Mouse (Mus musculus) kidney, embryonic 16.5 days (tissue): ENCODE measurements around the gene Vsir. TPM values are rescaled to one million over a fixed set of nuclear protein-coding genes. Genes with fewer than 3 reads are reported as not detected.

ENCODE experiments used
- ATAC-seq: fragments of 200-750 bp; cut with Nextera tagmentation; 2 replicates; pipeline ENCODE4 v1.8.0; 2017; ENCODE audit warnings: moderate TSS enrichment; ENCODE audit not compliant: low FRiP score, low TSS enrichment
- H3K27ac ChIP-seq: fragments of 300-500 bp; sonication (generic); 2 replicates; pipeline ENCODE4 v1.5.1; 2014; ENCODE audit warnings: low read length
- H3K27me3 ChIP-seq: fragments of 300-500 bp; sonication (generic); 2 replicates; pipeline ENCODE4 v1.6.1; 2014; ENCODE audit warnings: low read length, control low read depth, mixed read lengths; ENCODE audit not compliant: insufficient read depth
- H3K36me3 ChIP-seq: fragments of 300-500 bp; sonication (generic); 2 replicates; pipeline ENCODE4 v1.6.1; 2014; ENCODE audit warnings: low read length, control low read depth, mixed read lengths; ENCODE audit not compliant: insufficient read depth
- H3K4me1 ChIP-seq: fragments of 300-500 bp; sonication (generic); 2 replicates; pipeline ENCODE4 v1.6.1; 2014; ENCODE audit warnings: low read length, control low read depth, mixed read lengths; ENCODE audit not compliant: insufficient read depth
- H3K4me2 ChIP-seq: fragments of 300-500 bp; sonication (generic); replicated peaks from 2 replicates; pipeline ENCODE4 v1.6.1; 2014; ENCODE audit warnings: low read depth, low read length
- H3K4me3 ChIP-seq: fragments of 300-500 bp; sonication (generic); 2 replicates; pipeline ENCODE4 v1.5.1; 2014; ENCODE audit warnings: mild to moderate bottlenecking, low read length
- H3K9ac ChIP-seq: fragments of 300-500 bp; sonication (generic); replicated peaks from 2 replicates; pipeline ENCODE4 v1.6.1; 2014; ENCODE audit warnings: low read length
- H3K9me3 ChIP-seq: fragments of 300-500 bp; sonication (generic); 2 replicates; pipeline ENCODE4 v1.6.1; 2016; ENCODE audit warnings: low read length, control low read depth
- WGBS: fragments of 180-500 bp; shearing (Covaris S2); extraction: QIAGEN DNeasy Blood & Tissue Kit; methylation state at CpG from one replicate; pipeline ENCODE4 v1.1.7; 2014; 5-methylcytosine and 5-hydroxymethylcytosine counted together
- polyA plus RNA-seq: library from polyadenylated mRNA; unstranded; fragments of >200 nt; fragmentation: Nextera tagmentation; extraction: Ambion mirVana; gene quantifications from 2 replicates; pipeline ENCODE4 v1.2.1, GENCODE M21; 2015

Gene Vsir
- 3.9 and 4.2 TPM in 2 replicates for polyA plus RNA-seq

DNA sequence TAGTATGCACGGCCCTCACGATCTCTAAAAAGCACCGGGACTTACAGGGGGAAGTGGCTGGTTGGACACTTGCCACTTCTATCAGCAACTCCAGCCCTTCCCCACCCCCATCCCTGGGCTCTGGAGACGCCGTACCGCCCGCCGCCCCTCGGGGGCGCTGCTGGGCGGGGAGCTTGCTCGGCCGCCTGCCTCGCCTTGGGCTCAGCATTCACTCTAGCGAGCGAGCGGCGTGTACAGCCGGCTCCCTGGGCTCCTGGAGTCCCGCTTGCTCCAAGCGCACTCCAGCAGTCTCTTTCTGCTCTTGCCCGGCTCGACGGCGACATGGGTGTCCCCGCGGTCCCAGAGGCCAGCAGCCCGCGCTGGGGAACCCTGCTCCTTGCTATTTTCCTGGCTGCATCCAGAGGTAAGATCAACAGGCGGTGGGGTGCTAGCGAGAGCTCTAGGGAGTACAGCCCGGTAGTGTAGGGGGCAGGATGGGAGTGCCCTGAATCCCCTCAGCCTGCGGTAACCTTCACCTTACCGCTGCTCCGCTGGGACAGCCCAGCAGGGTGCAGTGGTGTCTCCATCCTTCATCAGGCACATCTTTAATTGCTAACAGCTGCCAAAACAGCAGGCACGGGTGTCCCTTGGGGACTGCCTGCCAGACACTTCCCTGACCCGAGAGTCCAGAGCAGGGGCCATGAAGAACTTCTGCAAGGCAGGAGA is at the start of gene Vsir:
Vsir (plus strand) TSS at position 151 of the 705 bp plus-strand sequence.
- no peaks in the 10 kb centered on the region for H3K27me3 ChIP-seq
- no peaks in the 10 kb centered on the region for H3K36me3 ChIP-seq
- peak within 1 kb of the TSS; percentile 47 for H3K4me3 ChIP-seq
- H3K9ac ChIP-seq: peak within 1 kb of the TSS; percentile 67
- peak; percentile 67 for ATAC-seq
- no peak within 1 kb of the TSS for H3K27ac ChIP-seq
- WGBS: under 1% methylated on average over 37 of the region's 37 CpGs
- peaks cover 40% of the 10 kb centered on the region for H3K4me1 ChIP-seq
- no peaks in the 10 kb centered on the region for H3K9me3 ChIP-seq
- peak within 1 kb of the TSS; percentile 56 for H3K4me2 ChIP-seq

DNA sequence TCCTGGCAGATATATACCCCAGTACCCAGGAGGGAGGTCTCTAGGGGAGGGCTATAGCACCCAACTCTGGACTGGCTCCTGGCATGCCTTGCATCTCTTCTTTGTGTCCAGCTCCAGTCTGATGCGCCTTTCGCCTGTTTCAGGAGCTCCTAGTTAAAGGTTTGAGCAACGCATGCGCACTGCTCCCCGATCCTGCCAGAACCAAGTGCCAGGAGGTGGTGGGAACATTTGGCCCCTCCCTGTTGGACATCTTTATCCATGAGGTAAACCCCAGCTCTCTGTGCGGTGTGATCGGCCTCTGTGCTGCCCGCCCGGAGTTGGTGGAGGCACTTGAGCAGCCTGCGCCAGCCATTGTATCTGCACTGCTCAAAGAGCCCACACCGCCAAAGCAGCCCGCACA is 47.0 kb upstream of the Vsir start:
- H3K9ac ChIP-seq: no peak overlapping the region
- no peaks in the 10 kb centered on the region for H3K4me1 ChIP-seq
- H3K4me2 ChIP-seq: no peak overlapping the region
- WGBS: 97% methylated on average over 12 of the region's 12 CpGs
- H3K36me3 ChIP-seq: peaks cover 72% of the 10 kb centered on the region
- H3K4me3 ChIP-seq: no peak overlapping the region
- no peaks in the 10 kb centered on the region for H3K9me3 ChIP-seq
- H3K27me3 ChIP-seq: no peaks in the 10 kb centered on the region
- no peak overlapping the region for H3K27ac ChIP-seq
- ATAC-seq: no peak

DNA sequence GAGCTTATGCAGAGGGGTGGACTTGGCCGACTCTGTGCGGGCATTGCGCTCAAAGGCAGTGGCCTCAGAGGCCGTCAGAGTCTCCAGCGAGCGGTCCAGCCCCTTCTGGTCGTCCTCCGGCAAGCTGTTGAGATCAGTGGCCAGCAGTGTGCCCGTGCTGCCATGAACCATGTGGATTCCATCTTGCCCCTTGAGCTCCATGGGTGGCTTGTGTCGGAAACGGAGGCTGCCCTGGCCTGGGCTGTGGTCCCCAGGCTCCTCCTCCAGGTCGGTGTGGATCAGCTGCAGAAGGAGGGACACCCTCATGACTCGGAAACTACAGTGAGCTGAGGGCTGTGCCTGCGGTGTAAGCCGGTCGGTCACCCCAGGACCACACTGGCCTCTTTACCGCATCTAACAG is 43.2 kb upstream of the Vsir start:
- H3K9ac ChIP-seq: no peak overlapping the region
- no peak overlapping the region for H3K27ac ChIP-seq
- 84% methylated on average over 17 of the region's 17 CpGs for whole genome bisulfite sequencing
- no peaks in the 10 kb centered on the region for H3K27me3 ChIP-seq
- H3K4me2 ChIP-seq: no peak overlapping the region
- H3K36me3 ChIP-seq: peaks cover 45% of the 10 kb centered on the region
- ATAC-seq: no peak
- H3K9me3 ChIP-seq: no peaks in the 10 kb centered on the region
- H3K4me1 ChIP-seq: no peaks in the 10 kb centered on the region
- no peak overlapping the region for H3K4me3 ChIP-seq

DNA sequence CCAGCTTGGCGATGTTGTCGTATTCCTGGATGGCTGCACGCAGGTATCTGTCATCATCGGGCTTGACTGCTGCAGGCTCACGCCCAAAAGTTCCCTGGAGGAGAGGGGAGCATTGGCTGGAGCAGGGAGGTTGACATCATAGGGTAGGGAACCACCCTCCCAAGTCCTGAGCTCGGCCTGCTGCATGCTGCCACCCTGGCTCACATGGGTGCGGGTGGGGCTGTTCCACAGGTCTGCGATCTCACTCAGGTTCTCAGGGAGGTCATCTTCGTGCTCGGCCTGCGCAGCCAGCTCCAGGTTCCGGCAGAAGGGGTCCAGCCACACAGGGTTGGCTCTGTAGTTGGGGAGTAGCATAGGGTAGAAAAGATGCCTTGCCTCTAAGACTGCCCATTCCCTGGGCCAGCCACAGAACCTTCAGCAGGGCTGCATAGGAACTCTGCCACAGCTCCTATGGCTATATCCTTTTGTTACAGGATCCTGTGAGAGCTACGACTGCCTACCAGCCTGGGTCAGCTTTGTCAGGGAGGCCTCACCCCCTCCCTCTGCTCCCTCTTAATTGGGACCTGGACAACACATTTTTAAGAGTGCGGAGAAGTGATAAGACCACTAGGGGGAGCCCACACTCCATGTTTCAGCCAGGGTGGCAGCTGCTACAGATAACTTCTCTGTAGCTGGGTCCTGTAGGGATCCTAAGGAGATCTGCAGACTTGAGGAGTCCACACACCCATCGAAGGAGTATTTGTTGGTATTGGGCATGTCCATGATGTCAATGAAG is 41.6 kb upstream of the Vsir start:
- peak; percentile 69 for ATAC-seq
- no peak overlapping the region for H3K9ac ChIP-seq
- no peaks in the 10 kb centered on the region for H3K27me3 ChIP-seq
- H3K27ac ChIP-seq: no peak overlapping the region
- no peaks in the 10 kb centered on the region for H3K4me1 ChIP-seq
- H3K36me3 ChIP-seq: peaks cover 28% of the 10 kb centered on the region
- 58% methylated on average over 15 of the region's 15 CpGs for WGBS
- no peak overlapping the region for H3K4me2 ChIP-seq
- no peak overlapping the region for H3K4me3 ChIP-seq
- no peaks in the 10 kb centered on the region for H3K9me3 ChIP-seq

DNA sequence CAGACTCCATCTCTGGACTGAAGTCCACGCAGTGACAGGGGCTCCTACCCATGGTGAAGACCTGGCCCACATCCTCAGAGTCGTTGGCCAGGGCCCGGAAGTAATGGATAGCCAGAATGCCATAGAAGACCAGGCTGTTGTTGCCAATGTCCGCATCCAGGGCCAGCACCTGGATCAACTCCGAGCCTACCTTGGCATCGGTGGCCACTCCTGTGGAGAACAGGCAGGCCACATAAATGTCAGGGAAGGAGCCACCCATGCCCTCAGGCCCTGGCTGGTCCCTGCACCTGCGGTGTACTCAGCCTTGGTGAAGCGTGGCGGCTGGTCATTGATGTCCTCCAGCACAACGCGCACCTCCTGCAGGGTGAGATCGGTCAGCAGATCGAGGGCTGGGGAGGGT is 36.0 kb upstream of the Vsir start:
- no peak for ATAC-seq
- H3K27me3 ChIP-seq: no peaks in the 10 kb centered on the region
- no peak overlapping the region for H3K4me3 ChIP-seq
- no peak overlapping the region for H3K9ac ChIP-seq
- H3K4me1 ChIP-seq: no peaks in the 10 kb centered on the region
- no peaks in the 10 kb centered on the region for H3K36me3 ChIP-seq
- WGBS: 84% methylated on average over 13 of the region's 13 CpGs
- no peak overlapping the region for H3K4me2 ChIP-seq
- no peaks in the 10 kb centered on the region for H3K9me3 ChIP-seq
- H3K27ac ChIP-seq: no peak overlapping the region

DNA sequence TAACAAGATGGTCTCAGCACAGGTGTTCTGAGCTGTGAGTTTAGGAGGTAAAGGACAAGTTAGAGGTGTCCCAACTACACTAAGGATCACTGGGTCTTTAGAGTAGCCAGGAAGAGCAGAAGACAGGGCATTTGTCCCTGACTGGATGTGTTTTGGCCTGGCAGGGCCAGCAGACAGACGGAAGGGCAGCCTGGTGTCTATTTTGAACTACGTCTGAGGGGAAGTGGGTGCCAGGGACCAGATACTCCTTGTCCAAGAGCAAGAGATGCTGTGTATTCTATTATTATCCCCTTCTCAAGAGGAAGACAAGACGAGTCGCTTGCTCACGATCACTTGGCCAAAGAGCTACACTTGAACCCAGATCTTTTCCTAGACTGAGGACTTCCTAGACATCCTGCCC is 33.0 kb upstream of the Vsir start:
- no peaks in the 10 kb centered on the region for H3K36me3 ChIP-seq
- no peak overlapping the region for H3K4me2 ChIP-seq
- ATAC-seq: no peak
- H3K27me3 ChIP-seq: no peaks in the 10 kb centered on the region
- 94% methylated on average over 5 of the region's 5 CpGs for WGBS
- no peak overlapping the region for H3K4me3 ChIP-seq
- no peaks in the 10 kb centered on the region for H3K9me3 ChIP-seq
- no peaks in the 10 kb centered on the region for H3K4me1 ChIP-seq
- no peak overlapping the region for H3K27ac ChIP-seq
- no peak overlapping the region for H3K9ac ChIP-seq

DNA sequence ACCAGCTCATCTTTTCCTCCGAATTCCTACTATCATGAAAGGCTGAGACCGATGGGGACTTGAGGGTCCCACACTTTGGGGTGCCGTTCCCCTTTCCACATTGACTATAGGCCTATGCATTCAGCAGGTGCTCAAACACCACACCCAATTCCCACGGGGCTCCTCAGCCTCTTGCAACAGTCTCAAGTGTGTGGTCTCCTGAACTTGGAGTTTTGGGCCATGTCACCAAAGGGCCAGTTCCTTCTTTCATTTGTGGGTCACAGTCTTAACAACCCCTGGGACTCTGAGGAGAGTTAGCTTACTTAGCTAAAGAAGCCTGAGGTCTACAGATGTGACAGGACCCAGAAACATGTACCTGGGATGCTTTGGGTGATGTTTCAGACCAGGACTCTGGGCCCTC is 30.5 kb upstream of the Vsir start:
- 90% methylated on average over 4 of the region's 4 CpGs for WGBS
- no peak overlapping the region for H3K4me3 ChIP-seq
- H3K4me1 ChIP-seq: no peaks in the 10 kb centered on the region
- no peaks in the 10 kb centered on the region for H3K36me3 ChIP-seq
- H3K4me2 ChIP-seq: no peak overlapping the region
- no peak overlapping the region for H3K27ac ChIP-seq
- no peak overlapping the region for H3K9ac ChIP-seq
- H3K27me3 ChIP-seq: no peaks in the 10 kb centered on the region
- H3K9me3 ChIP-seq: no peaks in the 10 kb centered on the region
- no peak for ATAC-seq

DNA sequence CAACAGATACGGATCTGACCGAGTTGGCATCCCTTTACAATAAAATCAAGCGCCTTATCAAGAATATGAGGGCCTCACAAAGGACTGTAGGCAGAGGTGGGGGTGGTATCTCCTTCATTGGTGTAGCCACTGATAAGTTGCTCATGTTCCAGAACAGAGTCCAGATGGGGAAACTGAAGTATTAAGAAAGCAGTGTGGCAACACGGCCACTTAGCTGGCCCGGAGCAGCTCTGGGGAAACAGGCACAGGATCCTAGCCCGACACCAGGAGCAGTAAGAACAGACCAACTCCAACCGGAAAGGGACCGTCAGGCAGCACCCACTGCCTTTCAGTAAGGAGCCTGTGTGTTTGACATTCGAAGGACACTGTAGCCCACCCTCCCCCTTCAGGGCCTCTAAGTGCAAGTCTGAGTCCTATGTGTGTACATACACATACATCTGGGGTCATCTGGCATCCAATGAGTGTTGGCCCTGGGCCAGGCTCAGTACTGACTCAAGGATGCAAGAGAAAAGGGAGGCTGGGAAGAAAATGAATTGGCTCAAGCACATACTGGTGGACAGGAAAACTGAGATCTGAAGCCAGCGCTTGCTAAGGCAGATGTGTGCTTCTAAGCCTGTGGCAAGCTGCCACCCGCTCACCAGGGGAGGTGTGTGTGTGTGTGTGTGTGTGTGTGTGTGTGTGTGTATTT is 17.5 kb upstream of the Vsir start:
- Histone ChIP-seq H3K4me2 (no peak overlapping the region), H3K4me3 (no peak overlapping the region), H3K27ac (no peak overlapping the region), H3K36me3 (no peaks in the 10 kb centered on the region), H3K4me1 (0 out of 2 replicates have a peak, but pooled peaks cover 3% of the 10 kb centered on the region), H3K9me3 (no peaks in the 10 kb centered on the region), H3K27me3 (no peaks in the 10 kb centered on the region), H3K9ac (no peak overlapping the region)
- ATAC-seq: no peak
- WGBS: 75% methylated on average over 11 of the region's 11 CpGs

DNA sequence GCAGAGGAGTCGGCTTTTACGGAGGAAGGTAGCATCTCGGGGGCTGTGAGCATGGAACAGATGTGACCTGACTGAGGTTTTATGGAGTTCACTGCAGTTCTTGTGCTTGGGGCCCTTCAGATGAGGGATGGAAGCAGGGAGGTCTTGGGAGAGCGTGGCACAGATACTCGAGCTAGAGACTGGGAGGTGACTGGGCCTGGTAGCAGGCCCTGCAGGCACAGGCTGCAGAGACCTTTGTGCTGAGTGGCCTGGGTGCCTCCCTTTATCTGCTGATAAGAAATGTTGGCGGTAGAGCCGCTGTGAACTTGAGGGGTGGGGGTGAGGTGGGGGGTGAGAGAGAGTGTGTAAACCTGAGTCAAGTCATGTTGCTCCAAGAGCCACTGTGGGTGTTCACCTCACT is 12.1 kb upstream of the Vsir start:
- 75% methylated on average over 7 of the region's 7 CpGs for WGBS
- Histone ChIP-seq H3K27ac (no peak overlapping the region), H3K4me2 (no peak overlapping the region), H3K4me1 (no peaks in the 10 kb centered on the region), H3K9ac (no peak overlapping the region), H3K36me3 (no peaks in the 10 kb centered on the region), H3K9me3 (no peaks in the 10 kb centered on the region), H3K4me3 (no peak overlapping the region), H3K27me3 (no peaks in the 10 kb centered on the region)
- no peak for ATAC-seq

DNA sequence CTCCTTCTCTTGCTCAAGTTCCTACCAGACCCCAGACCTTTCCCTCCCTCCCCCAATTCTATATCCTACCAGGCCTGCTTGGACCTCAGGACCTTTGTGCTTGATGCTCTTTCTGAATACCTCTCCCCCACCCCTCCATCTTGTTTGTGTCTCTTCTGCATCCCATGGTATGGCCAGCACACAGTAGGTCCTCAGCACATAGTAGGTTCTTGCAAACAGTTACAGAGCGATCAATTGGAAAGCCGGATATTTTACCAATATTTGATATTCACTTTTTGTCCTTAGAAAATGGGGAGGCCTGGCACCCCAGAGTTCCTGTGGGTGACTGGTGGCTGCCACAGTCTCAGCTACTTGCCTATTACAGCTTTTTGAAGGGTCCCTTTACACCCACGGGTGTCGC is 11.6 kb upstream of the Vsir start:
- Histone ChIP-seq H3K4me3 (no peak overlapping the region), H3K4me2 (no peak overlapping the region), H3K9me3 (no peaks in the 10 kb centered on the region), H3K27me3 (no peaks in the 10 kb centered on the region), H3K27ac (no peak overlapping the region), H3K36me3 (no peaks in the 10 kb centered on the region), H3K9ac (no peak overlapping the region), H3K4me1 (no peaks in the 10 kb centered on the region)
- WGBS: 96% methylated on average over 4 of the region's 4 CpGs
- no peak for ATAC-seq
